Mouse (Mus musculus) MN1 (cell line): Measurements from ENCODE around the gene Map6.

ENCODE experiments used
- DNase-seq: peaks from one replicate; pipeline ENCODE4 v3.0.0-alpha.2; 2016; ENCODE audit warnings: low spot score

Gene Map6

GRCm38 (mm10) chr7:99314565-99314964 is 47.3 kb downstream of the Map6 start:
- DNase-seq = no peak

- no peak for DNase-seq
Observed at GRCm38 (mm10) chr7:99316207-99316606, 49.0 kb downstream of the Map6 start.

- no peak for DNase-seq
Observed at GRCm38 (mm10) chr7:99317475-99317874, 50.2 kb downstream of the Map6 start.

GRCm38 (mm10) chr7:99320524-99320923 is 53.3 kb downstream of the Map6 start:
- no peak for DNase-seq

GRCm38 (mm10) chr7:99322691-99323320 is 55.6 kb downstream of the Map6 start:
- no peak for DNase-seq

GRCm38 (mm10) chr7:99323321-99323700 is 56.1 kb downstream of the Map6 start:
- DNase-seq = no peak

- DNase-seq = no peak
Observed at GRCm38 (mm10) chr7:99324810-99325209, 57.6 kb downstream of the Map6 start.

- no peak for DNase-seq
Observed at GRCm38 (mm10) chr7:99326128-99326527, 58.9 kb downstream of the Map6 start.

- no peak for DNase-seq
Observed at GRCm38 (mm10) chr7:99328847-99329246, 61.6 kb downstream of the Map6 start.

GRCm38 (mm10) chr7:99330012-99330411 is 62.8 kb downstream of the Map6 start:
- no peak for DNase-seq

GRCm38 (mm10) chr7:99332774-99333480 is 65.7 kb downstream of the Map6 start:
- DNase-seq = peak; percentile 79

GRCm38 (mm10) chr7:99340736-99341135 is 73.5 kb downstream of the Map6 start:
- no peak for DNase-seq

- no peak for DNase-seq
Observed at GRCm38 (mm10) chr7:99343577-99343976, 76.3 kb downstream of the Map6 start.

GRCm38 (mm10) chr7:99347268-99347667 is 80.0 kb downstream of the Map6 start:
- no peak for DNase-seq

GRCm38 (mm10) chr7:99348883-99349282 is 81.6 kb downstream of the Map6 start:
- no peak for DNase-seq

- no peak for DNase-seq
Observed at GRCm38 (mm10) chr7:99349782-99350720, 82.8 kb downstream of the Map6 start.

- DNase-seq = no peak
Observed at GRCm38 (mm10) chr7:99351104-99351801, 84.0 kb downstream of the Map6 start.

GRCm38 (mm10) chr7:99351802-99352517 is 84.7 kb downstream of the Map6 start:
- DNase-seq = no peak

GRCm38 (mm10) chr7:99352526-99353400 is 85.5 kb downstream of the Map6 start, which contains the start of gene Serpinh1:
Gene Serpinh1 (minus strand): TSS chr7:99353239.
- peak; percentile 21 for DNase-seq

- DNase-seq = peak; percentile 87
Observed at GRCm38 (mm10) chr7:99355731-99356131, 88.5 kb downstream of the Map6 start.
